Mouse (Mus musculus): ENCODE measurements around the gene Insig2.

Insig2 gene

DNA sequence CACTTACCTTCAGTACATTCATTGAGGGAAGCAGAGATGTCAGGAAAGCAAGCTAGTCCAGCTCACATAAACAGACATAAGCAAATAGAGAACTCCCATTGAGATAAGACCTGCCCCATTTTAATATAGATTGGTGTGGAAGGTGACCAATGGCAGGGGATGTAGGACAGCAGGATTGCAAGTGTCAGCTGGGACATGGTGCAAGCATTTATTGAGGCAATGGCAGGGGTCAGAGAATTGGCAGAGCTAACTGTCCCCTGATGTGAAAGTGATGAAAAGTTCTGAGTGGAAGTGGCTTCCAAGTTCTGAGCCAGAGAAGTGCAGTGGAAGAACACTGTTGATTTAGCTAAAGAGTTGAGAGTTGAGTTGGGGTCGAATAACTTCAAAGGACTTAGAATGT, at the start of gene Insig2:
Gene Insig2 (minus strand): TSS at position 105 of the 400 bp plus-strand sequence.
- DNase-seq (ENCODE audit: low read depth, low spot score): no peak

DNA sequence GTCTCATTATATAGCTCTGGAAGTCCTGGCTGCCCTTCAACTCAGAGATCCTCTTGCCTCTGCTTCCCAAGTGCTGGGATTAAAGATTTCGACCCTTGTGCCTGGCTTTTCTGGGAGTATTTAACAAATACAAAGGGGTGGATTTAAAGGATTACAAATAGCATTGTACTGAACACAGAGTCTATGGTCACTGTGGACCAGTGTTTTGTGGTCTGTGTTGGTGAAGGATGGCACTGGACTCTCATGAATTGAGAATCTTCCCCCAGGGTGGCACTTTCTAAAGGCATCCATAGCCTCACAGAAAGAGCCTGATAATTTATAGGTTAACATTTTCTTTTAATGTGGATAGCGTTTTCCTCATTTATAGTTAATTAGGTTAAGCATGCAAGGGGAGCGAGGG, 49.2 kb upstream of the Insig2 start:
- no peak for DNase-seq (ENCODE audit: low read depth, low spot score)

DNA sequence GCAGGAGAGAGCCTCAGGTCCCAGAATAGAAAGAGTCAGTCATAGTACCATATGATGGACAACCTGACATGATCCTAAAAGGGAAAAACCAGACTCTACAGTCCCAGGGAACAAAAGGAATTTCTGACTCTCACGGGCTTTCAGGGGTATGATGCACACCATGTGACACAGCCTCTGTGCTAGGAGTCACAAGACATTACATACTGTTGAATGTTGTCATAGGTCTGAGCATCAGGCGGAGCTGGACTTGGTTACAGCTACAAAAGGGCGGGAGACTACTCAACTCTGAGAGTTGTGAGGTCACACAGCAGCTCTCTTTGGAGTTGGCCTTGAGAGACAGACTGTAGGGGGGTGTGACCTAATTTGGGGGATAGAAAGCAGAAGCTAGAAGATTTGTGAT, 47.6 kb upstream of the Insig2 start:
- DNase-seq (ENCODE audit: low read depth, low spot score): no peak

DNA sequence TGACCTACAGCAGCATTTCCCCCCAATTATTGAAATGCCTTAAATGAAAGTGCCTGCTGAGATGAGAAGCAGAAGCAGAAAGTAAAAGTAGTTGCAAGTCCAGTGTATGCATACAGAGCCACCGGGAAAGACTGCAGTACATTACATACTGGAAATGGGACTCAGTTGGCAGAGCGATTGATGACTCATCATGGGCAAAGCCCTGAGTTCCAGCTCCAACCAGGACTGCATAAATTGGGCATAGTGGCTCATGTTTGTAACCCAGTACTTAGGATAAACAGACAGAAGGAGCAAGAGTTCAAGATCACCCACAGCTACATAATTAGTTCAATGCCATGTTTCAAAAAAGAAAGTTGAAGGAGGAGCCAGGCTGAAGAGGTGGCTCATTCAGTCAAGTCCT, 45.5 kb upstream of the Insig2 start:
- no peak for DNase-seq (ENCODE audit: low read depth, low spot score)

DNA sequence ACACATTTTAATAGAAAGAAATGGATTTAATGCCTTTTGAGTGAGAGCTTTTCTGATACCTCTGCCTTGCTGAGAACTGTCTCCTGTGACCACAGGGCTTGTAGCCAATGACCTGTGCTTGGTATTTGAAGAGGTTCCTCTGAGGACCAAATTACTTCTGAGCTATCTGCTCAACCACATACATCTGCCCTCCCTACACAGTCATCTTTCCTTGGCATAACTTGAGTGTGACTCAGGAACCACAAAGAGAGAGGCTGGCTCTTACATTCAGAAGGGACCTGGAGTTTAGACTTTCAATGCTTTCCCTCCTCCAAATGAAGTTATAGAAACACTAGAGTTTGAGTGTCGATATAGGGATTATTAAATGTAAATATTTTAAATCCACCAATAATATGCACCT, 45.0 kb upstream of the Insig2 start:
- no peak for DNase-seq (ENCODE audit: low read depth, low spot score)

DNA sequence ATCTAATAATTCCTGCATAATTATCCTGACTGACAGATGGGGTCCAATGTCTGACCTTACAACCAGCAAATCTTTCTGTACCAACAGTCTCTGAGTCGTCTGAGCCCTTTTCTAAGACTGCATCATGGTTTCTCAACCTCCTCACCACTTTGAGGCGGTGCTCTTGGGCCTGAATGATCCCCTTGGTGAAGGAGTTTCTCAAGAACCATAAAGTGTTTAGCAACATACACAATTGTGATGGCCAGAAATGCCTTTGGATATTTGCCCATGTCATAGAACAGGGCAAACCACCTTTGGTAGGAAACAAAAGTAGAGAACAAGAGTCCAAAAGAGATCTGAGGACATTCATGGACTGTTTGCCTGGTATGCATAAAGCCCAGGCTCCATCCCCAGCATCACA, 41.2 kb upstream of the Insig2 start:
- no peak for DNase-seq (ENCODE audit: low read depth, low spot score)

DNA sequence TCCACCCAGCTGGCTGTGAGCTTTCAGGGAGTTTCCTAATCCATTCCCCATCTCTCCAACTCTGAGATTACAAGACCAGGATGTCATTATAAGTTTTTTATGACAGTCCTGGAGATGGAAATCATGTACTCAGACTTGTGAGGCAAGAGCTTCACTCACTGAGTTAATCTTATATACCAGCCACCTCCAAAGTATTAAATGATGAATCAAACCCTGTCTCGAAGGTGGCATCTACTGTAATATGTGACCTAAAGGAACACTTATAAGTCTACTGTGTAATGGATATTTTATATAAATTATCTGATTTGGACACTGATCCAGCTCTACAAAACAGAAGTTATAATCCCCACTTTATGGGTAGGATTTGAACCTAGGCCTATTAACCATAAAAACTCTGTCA, 40.3 kb upstream of the Insig2 start:
- no peak for DNase-seq (ENCODE audit: low read depth, low spot score)

DNA sequence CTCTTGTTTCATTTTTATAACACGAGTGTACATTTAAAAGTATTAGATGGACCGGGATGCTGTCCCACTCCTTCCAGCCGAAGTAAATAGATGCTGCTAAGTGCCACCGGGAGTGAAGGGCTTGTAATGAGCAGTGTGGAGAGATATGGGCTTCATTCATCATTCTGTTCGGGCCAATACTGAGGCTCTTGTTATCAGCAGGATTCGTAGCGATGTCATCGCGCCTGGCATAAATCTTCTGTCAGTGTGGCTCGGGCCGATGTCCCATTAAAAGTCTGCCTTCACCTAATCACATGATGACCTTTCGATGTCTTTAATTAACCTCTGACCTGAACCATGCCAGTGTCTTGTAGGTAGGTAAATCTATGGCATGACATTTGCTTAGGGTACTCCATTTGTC, 39.1 kb upstream of the Insig2 start:
- no peak for DNase-seq (ENCODE audit: low read depth, low spot score)

DNA sequence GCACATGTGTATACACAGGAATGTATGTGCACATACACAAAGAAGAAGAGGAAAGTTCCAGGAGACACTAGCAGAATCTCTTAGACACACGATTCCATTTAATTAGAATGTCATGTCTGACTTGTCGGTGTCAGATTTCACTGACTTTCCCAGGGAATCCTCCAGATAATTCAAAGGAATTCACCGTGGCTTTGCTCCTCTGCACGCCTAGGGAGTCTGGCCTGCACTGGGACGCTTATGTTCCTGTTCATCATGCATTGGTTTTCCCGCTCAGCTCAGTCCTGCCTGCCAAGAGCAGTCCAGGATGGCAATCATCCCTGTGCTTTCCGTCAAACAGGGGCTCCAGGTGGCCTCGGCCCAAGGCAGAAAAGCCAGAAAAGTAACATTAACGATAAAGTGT, 34.9 kb upstream of the Insig2 start:
- no peak for DNase-seq (ENCODE audit: low read depth, low spot score)

DNA sequence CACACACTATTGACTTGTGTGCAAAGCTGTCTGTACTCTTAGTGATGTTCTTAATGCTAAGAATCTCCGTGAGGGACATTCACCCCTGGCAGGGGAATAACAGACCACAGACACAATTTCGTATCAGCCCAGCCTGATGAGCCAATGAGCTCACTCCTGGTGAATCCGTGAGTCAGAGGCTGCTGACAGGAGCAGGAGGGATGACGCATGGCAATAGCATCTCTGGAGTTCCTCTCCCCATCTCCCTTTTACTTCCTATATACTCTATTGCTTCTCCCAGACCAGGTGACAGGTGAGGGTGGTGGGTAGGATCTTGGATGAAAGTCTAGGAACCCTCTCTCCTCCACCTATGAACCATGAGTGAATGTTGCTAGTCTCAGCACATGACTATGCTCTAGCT, 28.2 kb upstream of the Insig2 start:
- no peak for DNase-seq (ENCODE audit: low read depth, low spot score)

DNA sequence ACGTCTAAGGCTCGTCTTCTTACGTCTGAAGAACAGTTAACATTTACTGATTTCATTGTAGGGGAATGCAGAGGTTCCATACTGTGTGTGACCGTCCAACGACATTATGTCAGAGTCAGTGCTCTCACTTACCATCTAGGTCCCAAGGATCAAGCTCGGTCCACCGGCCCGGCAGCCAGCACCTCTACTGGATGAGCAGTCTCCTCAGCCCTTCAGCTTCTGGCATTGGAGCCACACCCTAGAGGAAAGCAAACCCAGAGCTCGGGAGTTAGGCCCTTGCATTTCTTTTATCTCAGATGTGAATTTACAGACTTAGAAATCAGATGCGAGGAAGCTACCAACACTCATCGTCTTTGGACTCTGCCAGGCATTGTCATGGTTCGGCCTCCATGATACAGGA, 27.3 kb upstream of the Insig2 start:
- DNase-seq (ENCODE audit: low read depth, low spot score): no peak

DNA sequence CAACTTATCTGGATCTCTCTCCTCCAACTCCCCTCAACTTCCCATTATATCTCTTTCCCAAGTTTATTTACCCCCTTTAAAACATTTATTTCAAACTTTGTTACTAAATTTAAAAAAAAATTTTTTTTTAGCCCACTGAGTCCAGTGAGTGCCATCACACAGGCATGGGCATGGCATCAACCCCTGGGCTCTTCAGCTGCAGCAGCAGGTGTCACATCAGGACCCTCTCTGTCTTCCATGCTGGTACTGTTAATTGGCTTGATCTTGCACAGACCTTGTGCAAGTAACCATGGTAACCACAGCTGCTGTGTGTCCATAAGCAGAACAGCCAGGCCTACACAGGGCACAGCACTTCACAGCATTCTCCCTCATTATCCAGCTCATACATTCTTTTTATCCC, 21.4 kb upstream of the Insig2 start:
- no peak for DNase-seq (ENCODE audit: low read depth, low spot score)

DNA sequence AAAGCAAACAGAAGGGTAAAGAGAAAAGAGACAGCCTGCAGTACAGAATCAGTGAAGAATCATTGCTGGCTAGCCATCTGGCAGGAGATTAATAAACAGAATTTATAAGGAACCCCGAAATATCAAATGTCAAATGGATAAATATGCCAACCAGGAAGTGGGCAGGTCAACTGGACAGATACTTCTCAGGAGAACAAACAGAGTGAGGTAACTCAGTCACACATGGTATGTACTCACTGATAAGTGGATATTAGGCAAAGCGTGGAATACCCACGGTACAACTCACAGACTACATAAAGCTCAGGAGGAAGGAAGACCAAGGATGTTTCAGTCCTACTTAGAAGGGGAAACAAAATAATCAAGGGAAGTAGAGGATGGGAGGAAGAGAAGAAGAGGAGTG, 18.6 kb upstream of the Insig2 start:
- DNase-seq (ENCODE audit: low read depth, low spot score): no peak

DNA sequence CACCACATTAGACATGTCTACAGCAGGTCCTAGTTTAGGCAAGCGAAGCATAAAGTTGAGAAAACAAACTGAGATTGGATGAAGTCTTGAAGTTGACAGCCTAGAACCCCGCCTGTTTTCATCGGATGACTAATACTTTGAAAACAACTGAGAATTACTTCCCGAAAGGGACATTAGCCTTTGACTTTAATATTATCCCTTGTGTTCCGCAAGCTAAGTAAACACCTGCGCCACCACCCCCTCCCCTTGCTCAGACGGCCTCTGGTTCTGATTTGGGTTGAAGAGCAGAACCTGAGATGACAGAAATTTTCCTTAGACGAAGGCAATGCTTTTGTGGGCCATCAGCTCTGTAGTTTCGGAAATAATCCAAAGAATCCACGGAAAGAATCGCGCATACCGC, 18.2 kb upstream of the Insig2 start:
- no peak for DNase-seq (ENCODE audit: low read depth, low spot score)

DNA sequence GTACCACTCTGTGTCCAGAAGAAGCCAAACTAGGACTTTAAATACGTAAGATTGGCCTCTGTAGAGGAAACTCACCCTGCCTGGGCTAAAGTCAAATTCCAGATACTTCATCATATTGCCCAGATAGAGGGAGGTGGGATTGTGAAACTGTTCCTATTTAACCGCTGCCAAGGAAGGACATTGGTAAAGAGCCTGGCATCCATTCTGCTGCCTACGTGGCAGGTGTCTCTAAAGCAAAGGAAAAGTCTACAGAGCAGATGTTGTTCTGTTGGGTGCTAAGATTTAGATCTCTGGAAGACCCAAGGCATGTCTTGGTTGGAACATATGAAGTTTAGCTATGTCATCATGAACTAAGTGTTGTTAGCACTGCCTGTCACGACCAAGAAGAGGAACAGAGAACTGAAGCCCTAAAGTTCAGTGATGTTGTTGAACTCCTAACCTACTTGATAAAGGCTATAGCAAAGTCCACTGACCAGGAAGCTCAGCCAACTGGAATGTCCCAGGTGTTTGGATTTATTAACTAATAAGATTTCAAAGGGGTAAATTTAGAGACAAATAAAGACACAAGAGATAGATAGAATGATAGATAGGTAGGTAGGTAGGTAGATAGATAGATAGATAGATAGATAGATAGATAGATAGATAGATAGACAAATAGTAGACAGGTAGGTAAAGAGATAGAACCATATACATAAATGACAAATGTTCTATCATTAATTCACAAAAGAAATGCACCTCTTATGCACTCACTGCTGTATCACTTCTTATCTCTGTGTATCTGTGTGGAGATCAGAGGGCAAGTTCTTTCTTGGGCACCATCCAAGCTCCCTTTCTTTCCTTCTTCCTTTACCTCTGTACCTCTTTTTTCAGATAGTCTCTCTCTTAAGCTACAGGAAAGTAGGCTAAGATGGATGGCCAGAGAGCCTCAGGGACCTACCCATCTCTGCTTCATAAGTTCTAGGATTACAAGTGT, 16.8 kb upstream of the Insig2 start:
- no peak for DNase-seq (ENCODE audit: low read depth, low spot score)

DNA sequence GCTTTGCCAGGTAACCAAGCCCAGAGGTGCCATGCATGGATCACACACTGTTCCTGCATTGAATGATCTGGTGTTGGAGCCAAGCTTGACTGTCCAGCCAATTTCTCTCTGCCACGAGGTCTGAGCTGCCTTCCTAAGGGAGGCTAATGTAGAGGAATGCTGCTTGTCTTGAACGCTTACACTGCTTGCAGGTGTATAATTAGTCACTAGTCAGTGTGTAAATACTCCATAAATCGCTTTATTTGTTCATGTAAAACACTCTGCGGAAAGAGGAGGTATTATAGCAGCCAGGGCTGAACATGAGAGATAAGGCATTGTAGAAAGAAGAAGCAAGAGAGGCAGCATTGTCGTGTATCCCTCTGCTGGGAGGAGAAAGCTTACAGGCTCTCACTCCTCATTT, 11.6 kb upstream of the Insig2 start:
- DNase-seq (ENCODE audit: low read depth, low spot score): no peak

DNA sequence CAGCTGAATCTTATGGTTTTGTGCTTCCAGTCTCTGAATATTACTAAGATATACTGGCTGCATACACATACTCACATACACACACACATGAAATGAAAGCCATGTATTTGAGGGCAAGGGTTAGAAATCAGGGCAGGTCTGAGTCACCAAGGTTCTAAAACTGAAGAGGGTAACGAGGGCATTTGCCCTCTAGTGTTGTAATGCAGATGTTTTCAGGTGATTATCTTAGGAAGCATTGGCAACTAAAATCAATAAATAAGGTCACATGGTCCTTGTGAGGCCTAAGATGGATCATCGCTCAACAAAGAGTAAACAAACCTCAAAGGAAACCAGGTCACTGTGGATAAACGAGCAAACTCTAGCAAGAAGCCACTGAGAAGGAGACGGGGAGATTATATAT, 3.4 kb upstream of the Insig2 start:
- no peak for DNase-seq (ENCODE audit: low read depth, low spot score)

DNA sequence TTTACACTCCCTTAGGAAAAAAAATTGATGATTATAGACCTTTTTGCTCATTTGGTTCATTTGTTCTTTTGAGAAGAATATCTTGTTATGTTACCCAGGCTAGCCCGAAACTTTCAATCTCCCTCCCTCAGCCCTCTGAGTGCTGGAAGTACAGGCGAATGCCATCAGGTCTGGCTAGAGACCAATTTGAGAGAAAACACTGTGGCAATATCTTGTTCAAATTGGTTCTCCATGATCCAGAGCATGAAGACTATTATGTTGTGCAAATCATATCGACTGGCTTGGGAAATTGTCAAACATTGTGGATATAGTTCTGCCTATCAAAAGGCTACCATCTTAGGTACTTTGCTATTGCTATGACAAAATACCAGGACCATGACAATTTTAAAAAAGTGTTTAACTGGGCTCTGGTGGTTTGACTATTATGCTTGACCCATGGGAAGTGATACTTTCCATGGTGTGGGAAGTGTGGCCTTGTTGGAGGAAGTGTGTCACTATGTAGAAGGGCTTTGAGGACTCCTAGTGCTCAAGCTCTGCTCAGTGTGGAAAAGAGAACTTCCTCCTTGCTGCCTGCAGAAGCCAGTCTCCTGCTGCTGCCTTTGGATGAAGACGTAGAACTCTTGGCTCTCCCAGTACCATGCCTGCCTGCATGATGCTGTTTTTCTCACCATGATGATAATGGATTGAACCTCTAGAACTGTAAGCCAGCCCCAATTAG, 1.8 kb upstream of the Insig2 start:
- no peak for DNase-seq (ENCODE audit: low read depth, low spot score)

DNA sequence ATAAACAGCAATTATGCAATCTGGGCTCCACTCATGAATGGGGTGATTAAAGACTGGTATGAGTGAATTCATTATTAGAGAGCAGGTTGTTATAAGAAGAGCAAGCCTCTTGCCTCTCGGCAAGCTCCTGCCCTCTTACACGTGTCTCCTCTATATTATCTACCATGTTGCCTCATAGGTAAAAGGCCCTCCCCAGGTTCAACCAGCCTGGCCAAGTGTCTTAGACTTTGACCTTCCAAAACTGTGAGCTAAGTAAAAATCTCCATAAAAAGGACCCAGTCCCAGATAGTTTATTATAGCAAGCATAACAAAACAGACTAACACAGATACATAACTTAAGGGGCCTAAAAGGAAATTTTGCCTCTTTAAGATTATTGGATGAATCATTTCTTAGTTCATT, 1.8 kb downstream of the Insig2 start:
- no peak for DNase-seq (ENCODE audit: low read depth, low spot score)

DNA sequence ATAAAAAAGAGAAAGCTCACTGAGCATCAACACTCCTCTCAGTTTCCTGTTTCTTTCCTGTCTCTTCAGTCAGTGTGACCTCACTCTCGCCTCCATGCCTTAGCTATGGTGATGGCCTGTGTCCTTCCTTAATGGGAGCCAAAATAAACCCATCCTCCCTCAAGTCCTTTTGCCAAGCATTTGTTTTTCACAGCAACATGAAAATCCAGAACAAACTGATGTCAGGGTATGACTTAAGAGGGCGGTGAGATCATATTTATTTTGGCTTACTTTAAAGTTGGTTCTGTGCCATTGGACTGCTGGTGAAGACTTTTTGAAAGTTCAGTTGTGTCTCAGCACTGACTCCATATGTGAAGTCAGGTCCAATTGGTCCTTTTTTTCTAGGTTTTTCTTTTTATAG, 3.0 kb downstream of the Insig2 start:
- DNase-seq (ENCODE audit: low read depth, low spot score): no peak

DNA sequence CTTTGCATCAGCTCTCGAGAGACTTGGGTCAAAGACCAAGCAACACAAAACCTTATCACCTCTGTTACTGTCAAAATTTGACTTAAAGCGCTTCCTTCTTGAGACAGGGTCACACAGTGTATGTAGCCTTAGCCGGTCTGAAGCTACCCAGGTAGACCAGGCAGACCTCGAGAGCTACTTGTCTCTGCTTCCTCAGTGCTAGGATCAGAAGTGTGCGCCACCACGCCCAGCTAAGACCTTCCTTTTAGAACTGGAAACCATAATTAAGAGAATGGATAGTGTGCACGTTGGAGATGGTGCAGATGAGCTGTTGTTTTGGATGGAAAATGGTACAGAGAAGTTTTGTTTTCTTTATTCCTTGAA, 4.2 kb downstream of the Insig2 start:
- no peak for DNase-seq (ENCODE audit: low read depth, low spot score)

DNA sequence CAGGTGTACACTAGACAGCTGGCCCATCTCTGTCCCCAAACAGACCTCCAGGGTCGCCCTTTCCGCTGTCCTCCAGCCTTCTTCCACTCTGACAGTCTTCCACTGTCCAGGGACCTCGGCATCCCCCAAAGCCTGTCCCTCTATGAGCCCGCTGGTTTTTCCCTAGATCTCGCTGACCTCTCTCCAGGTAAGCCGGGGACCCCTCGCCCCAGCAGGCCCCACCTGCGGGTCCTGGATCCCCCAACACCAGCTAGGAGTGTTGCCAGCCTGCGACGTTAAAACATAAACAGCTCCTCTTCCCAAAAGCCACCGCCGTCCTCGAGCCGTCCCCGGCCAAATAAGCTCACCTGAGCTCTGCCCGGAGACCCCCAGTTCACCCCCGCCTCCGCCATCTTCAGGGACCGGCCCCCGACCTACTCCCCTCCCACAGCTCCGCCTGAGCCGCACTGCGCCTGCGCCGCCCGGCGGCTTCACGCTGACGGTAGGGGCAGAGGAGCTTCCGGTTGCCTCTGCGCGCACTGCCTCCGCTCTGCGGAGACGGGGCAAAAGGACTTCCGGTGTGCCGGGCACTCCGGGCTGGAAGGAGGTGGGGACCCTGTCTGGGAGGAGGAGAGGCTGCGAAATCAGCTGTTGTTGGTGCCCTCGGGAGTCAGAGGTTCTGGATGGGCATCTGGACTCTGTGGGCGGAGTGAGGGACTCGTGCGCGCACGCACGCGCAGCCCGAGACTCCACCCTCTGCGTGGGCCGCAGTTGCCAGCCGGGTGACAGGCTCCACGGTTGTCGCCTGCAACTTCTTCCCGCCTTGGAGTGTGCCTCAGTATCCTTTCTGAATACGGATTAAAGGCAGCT, 4.8 kb downstream of the Insig2 start:
- DNase-seq (ENCODE audit: low read depth, low spot score): peak; percentile 90

Measured in forelimb bud, embryonic 11.5 days (tissue).